Mouse (Mus musculus) C2C12 (cell line): ENCODE measurements at regions not wholly inside any gene's neighbourhood (a gene's known extent, or its start where the extent isn't known, plus 50 kb on each side); places are given as distances from the start of the nearest gene placed in this dataset.

ENCODE experiments used
- H3K27me3 ChIP-seq: one replicate; pipeline ENCODE4 v1.6.1; 2011; ENCODE audit not compliant: control insufficient read depth, insufficient read depth, insufficient read length
- H3K36me3 ChIP-seq: one replicate; pipeline ENCODE4 v1.6.1; 2011; ENCODE audit not compliant: control insufficient read depth, insufficient read depth
- H3K4me3 ChIP-seq: one replicate; pipeline ENCODE4 v1.5.1; 2011; ENCODE audit warnings: mild to moderate bottlenecking, control low read depth; ENCODE audit not compliant: poor library complexity, insufficient read depth, severe bottlenecking
- H3K79me2 ChIP-seq: one replicate; pipeline ENCODE4 v1.6.1; 2011; ENCODE audit not compliant: control insufficient read depth, insufficient read depth
- H3K79me3 ChIP-seq: one replicate; pipeline ENCODE4 v1.6.1; 2011; ENCODE audit warnings: low read depth, control low read depth
- H3ac ChIP-seq: one replicate; pipeline ENCODE3; 2011; ENCODE audit warnings: low read depth; ENCODE audit not compliant: control insufficient read depth, insufficient read length
- CEBPB ChIP-seq: IDR thresholded peaks from one replicate; pipeline ENCODE4 v1.6.1; 2011; ENCODE audit warnings: low read depth, mild to moderate bottlenecking, control low read depth, moderate library complexity
- CTCF ChIP-seq: IDR thresholded peaks from one replicate; pipeline ENCODE4 v1.5.1; 2011; ENCODE audit not compliant: control insufficient read depth, insufficient read depth, insufficient read length
- FOSL1 ChIP-seq: IDR thresholded peaks from one replicate; pipeline ENCODE4 v1.8.0; 2011; ENCODE audit warnings: mild to moderate bottlenecking, low read length; ENCODE audit not compliant: poor library complexity, insufficient read depth, severe bottlenecking
- MAX ChIP-seq: IDR thresholded peaks from one replicate; pipeline ENCODE4 v1.6.1; 2011; ENCODE audit warnings: mild to moderate bottlenecking, control low read depth
- MYOD1 ChIP-seq: IDR thresholded peaks from one replicate; pipeline ENCODE4 v1.6.1; 2011; ENCODE audit warnings: low read depth; ENCODE audit not compliant: control insufficient read depth, insufficient read length
- MYOG ChIP-seq: IDR thresholded peaks from one replicate; pipeline ENCODE4 v1.6.1; 2011; ENCODE audit not compliant: control insufficient read depth, insufficient read length; ENCODE audit errors: extremely low read depth
- USF1 ChIP-seq: IDR thresholded peaks from one replicate; pipeline ENCODE4 v1.6.1; 2011; ENCODE audit warnings: low read depth, mild to moderate bottlenecking, control low read depth, moderate library complexity

DNA sequence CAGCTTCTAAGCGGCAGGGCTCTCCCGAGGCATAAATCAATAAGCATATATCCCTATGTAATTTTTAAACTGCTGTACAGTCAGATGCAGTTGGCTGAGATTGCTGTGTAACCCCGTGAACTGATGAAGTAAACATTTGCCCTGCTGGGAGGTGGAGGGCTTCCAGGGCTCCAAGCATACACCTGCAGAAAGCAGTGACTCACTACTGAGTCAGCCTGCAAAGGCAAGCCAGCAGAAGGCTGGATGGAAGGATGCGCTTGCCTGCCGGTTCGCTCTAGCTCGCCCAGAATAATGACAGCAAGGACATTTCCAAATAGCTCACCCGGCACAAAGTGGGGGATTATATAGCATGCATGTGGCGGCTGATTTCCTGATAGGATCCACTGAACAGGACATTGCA is 416.6 kb downstream of the Sox2 start:
- TF ChIP-seq MYOG = no peak
- no peak for TF ChIP-seq CEBPB
- TF ChIP-seq CTCF = no peak
- TF ChIP-seq FOSL1 = no peak
- TF ChIP-seq USF1 = no peak
- no peak for TF ChIP-seq MYOD1
- no peak for TF ChIP-seq MAX
- H3K27me3 ChIP-seq = no peaks in the 10 kb centered on the region
- no peaks in the 10 kb centered on the region for H3K79me3 ChIP-seq

DNA sequence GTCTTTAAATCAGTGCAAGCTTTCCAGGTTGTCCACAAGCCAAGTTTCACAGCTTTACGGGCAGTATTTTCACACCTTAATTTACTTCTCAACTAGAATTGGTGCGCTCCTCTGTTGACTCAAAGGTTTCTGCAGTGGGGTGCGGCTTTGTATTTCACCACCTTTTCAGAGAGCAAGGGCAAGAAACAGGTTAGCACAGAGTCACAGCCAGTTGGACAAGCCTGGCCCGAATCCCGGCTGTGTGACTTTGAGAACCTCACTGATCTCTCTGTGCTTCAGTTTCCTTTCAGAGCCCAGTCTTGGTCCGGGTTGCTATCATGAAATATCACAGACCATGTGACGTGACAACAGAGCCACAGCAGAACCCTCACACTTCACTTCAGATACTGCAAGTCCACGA is 418.4 kb downstream of the Sox2 start:
- H3K27me3 ChIP-seq = no peaks in the 10 kb centered on the region
- TF ChIP-seq USF1 (no peak), MAX (no peak), CEBPB (no peak), MYOD1 (no peak), MYOG (no peak), CTCF (no peak), FOSL1 (no peak)
- no peaks in the 10 kb centered on the region for H3K79me3 ChIP-seq
- H3K36me3 ChIP-seq = no peaks in the 10 kb centered on the region
- no peaks in the 10 kb centered on the region for H3K79me2 ChIP-seq
- no peak overlapping the region for H3K4me3 ChIP-seq
- H3ac ChIP-seq = no peak overlapping the region

More for the DNA sequence above, 416.6 kb downstream of the Sox2 start:
- Histone ChIP-seq H3K79me2 (no peaks in the 10 kb centered on the region), H3K4me3 (no peak overlapping the region), H3ac (no peak overlapping the region), H3K36me3 (no peaks in the 10 kb centered on the region)

DNA sequence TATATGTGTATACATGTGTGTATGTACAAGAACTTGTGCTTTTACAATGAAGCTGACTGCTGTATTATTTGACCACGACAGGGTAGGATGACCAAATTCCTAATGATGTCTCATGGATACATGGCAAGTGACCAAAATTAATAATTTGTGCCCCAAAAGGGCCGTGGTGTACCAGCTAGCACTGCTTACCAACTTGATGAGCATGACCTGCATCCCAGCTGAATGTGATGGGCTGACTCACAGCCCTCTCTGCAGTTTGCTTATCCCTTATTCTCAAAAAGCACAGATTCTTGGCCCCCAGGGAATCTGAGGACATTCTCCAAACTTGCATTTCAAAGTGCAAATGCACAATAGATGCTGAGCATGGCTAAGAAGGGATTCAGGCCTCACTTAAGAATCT is 420.8 kb downstream of the Sox2 start:
- no peak for TF ChIP-seq CTCF
- no peak for TF ChIP-seq MAX
- no peak for TF ChIP-seq USF1
- no peak for TF ChIP-seq FOSL1
- no peak for TF ChIP-seq CEBPB
- no peak for TF ChIP-seq MYOG
- no peaks in the 10 kb centered on the region for H3K79me2 ChIP-seq
- no peak overlapping the region for H3K4me3 ChIP-seq
- no peaks in the 10 kb centered on the region for H3K79me3 ChIP-seq
- H3K27me3 ChIP-seq = no peaks in the 10 kb centered on the region
- no peak overlapping the region for H3ac ChIP-seq
- no peaks in the 10 kb centered on the region for H3K36me3 ChIP-seq

DNA sequence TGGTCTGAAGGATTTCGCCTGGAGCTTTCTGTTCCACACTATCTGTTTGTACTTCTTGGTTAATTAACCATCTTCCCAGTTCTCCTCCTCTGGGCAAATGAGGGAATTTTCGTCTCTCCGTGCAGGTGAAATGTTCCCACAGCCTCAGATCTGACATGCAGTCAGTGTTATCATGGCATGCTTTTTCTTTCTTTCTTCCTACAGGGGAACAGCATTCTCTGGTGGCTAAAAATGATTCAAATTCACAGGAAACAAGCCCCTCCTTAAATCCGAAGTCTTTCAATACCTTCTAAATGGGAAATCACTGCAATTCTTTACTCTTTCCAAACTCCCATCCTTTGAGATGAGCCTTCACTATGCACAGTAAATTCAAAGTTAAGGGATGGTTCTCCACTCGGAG is 429.7 kb downstream of the Sox2 start:
- no peak overlapping the region for H3K4me3 ChIP-seq
- H3K27me3 ChIP-seq = no peaks in the 10 kb centered on the region
- no peaks in the 10 kb centered on the region for H3K79me3 ChIP-seq
- no peaks in the 10 kb centered on the region for H3K79me2 ChIP-seq
- H3K36me3 ChIP-seq = no peaks in the 10 kb centered on the region
- H3ac ChIP-seq = no peak overlapping the region
- no peak for TF ChIP-seq MAX
- TF ChIP-seq CTCF = no peak
- no peak for TF ChIP-seq USF1
- no peak for TF ChIP-seq CEBPB
- TF ChIP-seq MYOG = no peak
- TF ChIP-seq FOSL1 = no peak
- TF ChIP-seq MYOD1 = no peak

DNA sequence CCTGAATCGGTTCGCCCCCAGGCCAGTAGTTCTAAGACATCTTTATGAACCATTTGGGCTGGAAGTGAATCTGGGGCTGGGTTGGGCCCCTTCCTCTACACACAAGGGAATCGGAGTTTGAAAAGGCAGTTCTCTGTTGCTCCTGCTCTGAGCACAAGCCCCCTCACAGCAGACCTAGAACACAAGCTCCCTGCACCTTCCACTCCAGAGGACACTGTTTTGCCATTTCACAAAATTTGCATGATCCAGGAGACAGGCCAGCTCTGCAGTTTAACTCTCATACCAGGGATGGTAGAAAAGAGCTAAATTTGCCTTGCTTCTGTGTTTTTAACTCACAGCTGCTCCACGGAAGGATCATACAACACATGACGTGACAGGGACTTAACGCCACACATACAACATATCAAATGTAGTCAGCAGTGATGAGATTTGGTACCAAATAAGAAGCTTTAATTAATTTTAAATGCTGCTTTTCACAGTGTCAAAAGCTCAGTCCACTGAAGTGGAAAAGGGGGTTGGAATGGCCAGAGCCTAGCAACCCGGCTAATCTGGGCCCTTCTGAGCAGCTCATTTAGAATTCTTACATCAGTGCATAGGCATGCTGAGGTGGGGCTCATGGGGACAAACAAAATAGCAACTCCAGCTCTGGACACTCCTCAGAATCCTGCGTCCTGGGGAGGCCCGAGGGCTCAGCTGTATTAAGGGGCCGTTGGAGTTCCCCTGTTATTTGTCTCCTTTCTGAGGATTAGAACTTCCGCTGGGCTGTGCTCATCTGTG is 434.1 kb downstream of the Sox2 start:
- Histone ChIP-seq H3ac (no peak overlapping the region), H3K27me3 (no peaks in the 10 kb centered on the region), H3K36me3 (no peaks in the 10 kb centered on the region), H3K79me2 (no peaks in the 10 kb centered on the region), H3K4me3 (no peak overlapping the region), H3K79me3 (no peaks in the 10 kb centered on the region)
- TF ChIP-seq CEBPB (no peak), MYOD1 (no peak), CTCF (no peak), MAX (no peak), FOSL1 (no peak), USF1 (no peak), MYOG (no peak)
